Mouse (Mus musculus) thymus, adult 2 months (tissue): ENCODE results near the gene Slc4a8. TPM values are rescaled to one million over a fixed set of nuclear protein-coding genes. Genes with fewer than 3 reads are reported as not detected.

ENCODE experiments used
- DNase-seq: peaks from one replicate; pipeline ENCODE4 v3.0.0; 2021
- H3K27ac ChIP-seq: fragments of 200-500 bp; 2 replicates; pipeline ENCODE4 v1.5.1; 2012; ENCODE audit warnings: low read length, control low read depth; ENCODE audit not compliant: control insufficient read depth, insufficient read depth
- H3K27me3 ChIP-seq: fragments of 200-500 bp; 2 replicates; pipeline ENCODE4 v1.6.1; 2012; ENCODE audit warnings: mild to moderate bottlenecking, low read length, moderate library complexity, mixed read lengths; ENCODE audit not compliant: control insufficient read depth, insufficient read depth
- H3K36me3 ChIP-seq: fragments of 200-500 bp; 2 replicates; pipeline ENCODE4 v1.6.1; 2012; ENCODE audit warnings: mild to moderate bottlenecking, low read length, moderate library complexity; ENCODE audit not compliant: control insufficient read depth, insufficient read depth
- H3K4me1 ChIP-seq: fragments of 200-500 bp; replicated peaks from 2 replicates; pipeline ENCODE4 v1.6.1; 2012; ENCODE audit warnings: low read length; ENCODE audit not compliant: control insufficient read depth, insufficient read depth
- H3K4me3 ChIP-seq: fragments of 200-500 bp; 2 replicates; pipeline ENCODE4 v1.5.1; 2012; ENCODE audit warnings: mild to moderate bottlenecking, low read length, control low read depth, moderate library complexity; ENCODE audit not compliant: control insufficient read depth, insufficient read depth
- CTCF ChIP-seq: fragments of 200-500 bp; IDR thresholded peaks from 2 replicates; pipeline ENCODE4 v1.5.1; 2012; ENCODE audit warnings: mild to moderate bottlenecking, control low read depth, low read length, moderate library complexity, borderline replicate concordance; ENCODE audit not compliant: control insufficient read depth, poor library complexity, insufficient read depth; ENCODE audit errors: extremely low read depth
- POLR2A ChIP-seq: fragments of 200-500 bp; IDR thresholded peaks from 2 replicates; pipeline ENCODE4 v1.6.1; 2012; ENCODE audit warnings: mild to moderate bottlenecking, low read length, control low read depth, moderate library complexity; ENCODE audit not compliant: control insufficient read depth, poor library complexity, insufficient read depth; ENCODE audit errors: extremely low read depth
- WGBS: fragments of 180-500 bp; shearing (Covaris S2); methylation state at CpG from one replicate; pipeline ENCODE4 v1.1.7; 2018; 5-methylcytosine and 5-hydroxymethylcytosine counted together
- polyA plus RNA-seq: library from polyadenylated mRNA; depleted of rRNA; stranded (reverse); fragments of >200 nt; gene quantifications from 2 replicates; pipeline ENCODE4 v1.2.3, GENCODE M21; 2012

The Slc4a8 gene
- polyA plus RNA-seq, 1 experiment, result 11.9 TPM

DNA sequence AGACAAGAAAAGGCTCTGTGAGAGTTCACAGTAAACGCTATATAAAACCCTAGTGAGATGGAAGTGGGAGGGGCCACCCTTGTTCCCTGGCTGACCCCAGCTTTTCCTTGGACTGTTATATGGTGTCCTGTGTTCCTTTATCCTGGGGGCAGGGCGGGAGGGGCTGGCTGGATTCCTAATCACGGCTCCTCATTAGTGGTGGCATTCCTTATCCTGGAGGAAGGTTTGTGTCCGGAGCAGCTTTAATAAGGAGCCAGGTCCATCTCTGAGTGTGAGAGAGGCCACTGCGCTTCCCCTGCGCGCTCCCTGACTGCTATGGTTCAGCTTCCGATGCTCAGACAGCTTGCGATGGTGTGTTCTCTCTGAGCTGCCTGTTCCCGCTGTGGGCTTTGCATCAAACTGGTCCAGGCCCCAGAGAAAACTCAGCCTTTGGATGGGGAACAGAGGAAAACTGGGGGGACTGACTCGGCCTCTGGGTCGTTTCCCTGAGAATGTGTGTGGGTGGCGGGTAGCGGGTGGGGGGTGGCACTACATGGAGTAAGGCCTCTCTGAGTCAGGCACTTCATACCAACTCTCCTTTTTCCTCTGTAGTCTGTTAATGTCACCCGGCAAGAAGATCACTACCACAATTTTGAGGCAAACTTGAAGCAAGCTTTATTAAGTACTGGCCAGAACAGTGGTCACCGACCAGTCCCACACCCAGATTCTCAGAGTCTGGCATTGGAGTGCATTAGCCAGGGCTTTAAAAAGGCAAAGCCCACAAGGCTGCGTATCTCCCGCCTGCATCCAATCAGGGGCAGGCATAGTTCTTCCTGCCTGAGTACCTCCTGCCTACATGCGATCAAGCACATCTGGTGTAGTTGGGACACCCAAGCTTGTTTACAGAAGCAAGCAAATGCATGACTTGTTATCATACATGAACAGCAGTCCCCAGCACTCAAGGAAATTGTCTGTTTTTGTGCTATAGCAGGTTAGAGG, 13.9 kb downstream of the Slc4a8 start:
- Histone ChIP-seq H3K4me1 (no peaks in the 10 kb centered on the region), H3K4me3 (no peak overlapping the region), H3K27ac (no peak overlapping the region), H3K36me3 (no peaks in the 10 kb centered on the region), H3K27me3 (no peaks in the 10 kb centered on the region)
- TF ChIP-seq POLR2A, result no peak
- TF ChIP-seq CTCF, result no peak
- 80% methylated on average over 19 of the region's 19 CpGs for WGBS
- no peak for DNase-seq

DNA sequence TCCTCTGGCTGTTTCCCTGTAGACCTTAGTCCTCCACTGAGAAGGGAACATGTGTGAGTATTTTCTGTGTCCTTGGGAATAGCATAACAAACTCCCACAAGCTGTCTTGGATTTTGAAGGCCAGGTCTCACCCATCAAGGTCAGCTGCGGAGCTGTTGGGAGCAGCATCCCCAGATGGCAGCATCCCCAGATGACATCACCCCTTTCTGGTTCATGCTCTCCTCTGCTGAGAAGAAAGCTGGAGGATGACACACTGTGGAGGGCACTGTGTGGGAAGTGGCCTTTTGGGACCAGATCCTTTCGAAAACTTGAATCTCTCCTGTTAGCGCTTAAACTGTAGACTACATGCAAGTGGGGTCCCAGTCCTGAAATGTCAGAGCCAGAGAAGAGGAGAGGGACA, 14.9 kb downstream of the Slc4a8 start:
- Histone ChIP-seq H3K27ac (no peak overlapping the region), H3K27me3 (no peaks in the 10 kb centered on the region), H3K4me3 (no peak overlapping the region), H3K36me3 (no peaks in the 10 kb centered on the region), H3K4me1 (no peaks in the 10 kb centered on the region)
- 95% methylated on average over 3 of the region's 3 CpGs for WGBS
- TF ChIP-seq CTCF, result no peak
- no peak for TF ChIP-seq POLR2A
- no peak for DNase-seq

DNA sequence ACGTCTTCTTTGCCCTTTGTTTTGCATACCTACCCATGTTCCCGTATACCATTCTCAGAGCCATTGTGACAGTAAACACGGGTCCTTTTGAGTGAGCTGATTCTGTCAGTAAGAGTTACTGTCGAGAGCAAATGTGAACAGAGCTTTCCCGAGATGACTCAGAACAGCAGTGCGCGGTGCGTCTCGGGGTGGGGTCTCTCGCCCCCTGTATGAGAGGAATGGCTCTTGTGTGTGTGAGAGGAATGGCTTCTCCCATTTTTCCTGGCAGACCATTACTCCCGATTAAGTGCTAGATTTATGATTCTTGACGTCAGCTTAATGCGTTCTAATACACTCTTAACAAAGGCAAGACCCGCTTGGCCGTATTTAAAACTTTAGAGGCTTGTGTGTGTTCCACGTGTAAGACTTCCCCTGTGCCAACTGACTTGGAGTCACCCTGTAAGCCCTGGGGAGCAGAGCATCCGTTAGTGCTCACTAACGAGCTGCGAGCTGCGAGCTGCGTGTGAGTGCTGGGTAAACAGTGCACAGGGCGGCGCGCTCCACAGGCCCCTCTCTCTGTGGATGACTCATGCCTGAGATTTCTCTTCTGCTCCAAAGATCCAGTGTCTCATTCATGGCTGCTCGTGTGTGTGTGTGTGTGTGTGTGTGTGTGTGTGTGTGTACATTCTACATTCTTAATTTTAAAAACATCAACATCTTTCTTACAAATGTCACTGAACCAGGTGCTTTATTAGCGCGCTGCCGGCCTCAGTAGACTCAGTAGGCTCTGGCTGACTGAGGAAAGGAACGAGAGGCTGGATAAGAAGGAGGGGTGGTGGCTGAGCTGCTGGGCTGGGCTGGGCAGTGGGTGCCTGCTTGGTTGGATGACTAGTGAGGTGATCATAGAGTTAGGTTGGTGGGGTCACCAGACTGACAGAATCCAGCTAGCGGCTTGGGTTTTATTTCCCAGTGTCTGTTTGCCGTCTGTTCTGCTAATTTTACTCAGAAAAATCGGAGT, 15.8 kb downstream of the Slc4a8 start:
- TF ChIP-seq POLR2A (no peak), CTCF (no peak)
- Histone ChIP-seq H3K27ac (no peak overlapping the region), H3K4me1 (no peaks in the 10 kb centered on the region), H3K27me3 (no peaks in the 10 kb centered on the region), H3K36me3 (no peaks in the 10 kb centered on the region), H3K4me3 (no peak overlapping the region)
- 80% methylated on average over 32 of the region's 32 CpGs for WGBS
- DNase-seq, result no peak

DNA sequence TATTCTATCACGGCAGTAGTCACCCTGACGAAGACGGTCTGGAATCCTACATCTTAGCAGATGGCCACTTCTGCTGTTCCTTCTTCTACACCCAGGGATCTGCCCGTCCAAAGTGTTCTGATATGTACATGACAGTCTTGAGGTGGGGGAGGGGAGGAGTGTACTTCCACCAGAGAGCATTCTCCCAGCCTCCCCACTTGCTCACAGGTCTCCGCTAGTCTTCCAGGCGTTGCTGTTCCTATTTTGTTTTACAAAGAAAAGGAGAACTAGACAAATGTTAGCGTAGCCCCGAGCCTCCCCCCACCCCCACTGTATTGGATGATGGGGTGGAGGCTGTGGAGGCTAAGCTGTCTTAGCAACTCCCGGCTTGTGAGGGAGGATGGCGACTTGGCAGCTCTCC, 18.3 kb downstream of the Slc4a8 start:
- H3K4me1 ChIP-seq, result no peaks in the 10 kb centered on the region
- no peaks in the 10 kb centered on the region; the same call in 1 of the 2 replicates for H3K27me3 ChIP-seq
- TF ChIP-seq CTCF, result no peak
- no peak for TF ChIP-seq POLR2A
- no peak overlapping the region for H3K4me3 ChIP-seq
- WGBS, result 40% methylated on average over 10 of the region's 10 CpGs
- H3K36me3 ChIP-seq, result no peaks in the 10 kb centered on the region
- no peak overlapping the region for H3K27ac ChIP-seq
- no peak for DNase-seq

DNA sequence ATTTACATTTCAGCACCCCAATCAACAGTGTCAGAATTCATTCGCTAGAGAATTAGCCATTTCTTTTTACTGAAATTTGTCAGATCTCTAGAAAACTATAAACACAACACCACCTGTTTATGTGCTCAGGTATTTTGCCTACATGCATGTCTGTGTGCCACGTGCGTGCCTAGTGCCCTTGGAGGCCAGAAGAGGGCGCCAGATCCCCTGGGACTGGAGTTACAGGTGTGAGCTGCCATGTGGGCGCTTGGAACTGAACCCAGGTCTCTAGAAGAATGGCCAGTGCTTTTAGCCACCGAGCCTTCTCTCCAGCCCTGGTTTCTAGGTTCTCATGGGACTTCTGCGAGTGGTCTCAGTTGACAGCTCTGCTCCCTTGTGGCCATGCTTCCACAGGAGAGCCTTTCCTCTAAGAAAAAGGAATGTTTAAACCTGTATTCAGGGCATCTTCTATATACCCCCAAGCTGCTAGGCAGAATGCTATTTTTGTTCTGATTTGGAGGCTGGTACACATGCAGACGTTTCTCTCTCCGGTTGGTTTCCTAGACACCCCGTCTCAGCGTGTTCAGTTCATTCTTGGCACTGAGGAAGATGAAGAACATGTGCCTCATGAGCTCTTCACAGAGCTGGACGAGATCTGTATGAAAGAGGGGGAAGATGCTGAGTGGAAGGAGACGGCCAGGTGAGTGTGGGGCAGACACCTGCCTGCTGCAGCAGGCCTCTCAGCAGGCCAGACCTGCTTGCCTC, 21.9 kb downstream of the Slc4a8 start:
- no peaks in the 10 kb centered on the region for H3K36me3 ChIP-seq
- TF ChIP-seq CTCF, result no peak
- TF ChIP-seq POLR2A, result no peak
- no peak for DNase-seq
- H3K27me3 ChIP-seq, result no peaks in the 10 kb centered on the region; the same call in 1 of the 2 replicates
- WGBS, result 93% methylated on average over 13 of the region's 13 CpGs
- no peaks in the 10 kb centered on the region for H3K4me1 ChIP-seq
- H3K4me3 ChIP-seq, result no peak overlapping the region
- no peak overlapping the region for H3K27ac ChIP-seq

DNA sequence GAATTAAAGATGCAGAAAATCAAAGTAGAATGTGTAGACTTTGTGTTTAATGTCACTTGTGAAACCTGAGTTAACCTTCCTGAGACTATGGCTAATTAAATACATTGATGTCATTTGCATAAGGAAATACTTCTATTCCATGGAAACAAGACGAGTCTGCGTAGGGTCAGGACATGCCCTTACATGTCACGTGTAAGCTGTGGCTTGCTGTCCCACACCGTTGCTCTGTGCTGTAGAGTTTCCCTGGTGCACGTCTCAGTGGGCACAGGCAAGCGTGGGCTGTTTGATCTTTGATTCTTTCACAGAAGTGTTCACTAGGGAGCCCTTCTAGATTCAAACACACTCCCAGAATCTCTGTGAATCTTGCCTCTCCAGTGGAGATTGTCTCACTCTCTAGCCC, 28.7 kb downstream of the Slc4a8 start:
- Histone ChIP-seq H3K36me3 (no peaks in the 10 kb centered on the region), H3K4me1 (no peaks in the 10 kb centered on the region), H3K4me3 (no peak overlapping the region), H3K27ac (no peak overlapping the region), H3K27me3 (no peaks in the 10 kb centered on the region)
- WGBS, result 75% methylated on average over 6 of the region's 6 CpGs
- TF ChIP-seq POLR2A, result no peak
- TF ChIP-seq CTCF, result no peak
- no peak for DNase-seq
